Mouse (Mus musculus): ENCODE results near the gene Dgkg.

Dgkg gene

GRCm38 (mm10) chr16:22645256-22645655 is 11.8 kb downstream of the Dgkg start:
- DNase-seq (ENCODE audit: low spot score in 2 of 2), result no peak

DNA sequence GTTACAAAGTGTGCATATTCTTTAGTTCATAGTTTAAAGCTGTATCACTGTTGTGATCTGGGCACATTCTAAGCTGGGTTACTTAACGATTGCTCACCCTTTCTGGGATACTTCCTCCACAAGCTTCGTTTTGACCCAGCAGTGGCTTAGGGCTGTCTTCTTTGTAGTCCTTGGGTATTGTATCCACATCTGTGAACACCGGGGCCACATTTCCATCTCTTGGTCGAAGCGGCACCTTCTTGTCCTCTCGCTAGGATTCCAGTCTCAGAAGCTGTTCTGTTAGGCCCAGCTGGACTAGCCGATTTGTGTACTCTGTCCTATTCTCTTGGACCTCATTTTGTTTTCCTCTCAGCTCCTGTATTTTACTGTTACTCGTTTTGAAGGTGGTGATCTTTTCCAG is 13.6 kb downstream of the Dgkg start:
- DNase-seq (ENCODE audit: low spot score in 2 of 2), result no peak

DNA sequence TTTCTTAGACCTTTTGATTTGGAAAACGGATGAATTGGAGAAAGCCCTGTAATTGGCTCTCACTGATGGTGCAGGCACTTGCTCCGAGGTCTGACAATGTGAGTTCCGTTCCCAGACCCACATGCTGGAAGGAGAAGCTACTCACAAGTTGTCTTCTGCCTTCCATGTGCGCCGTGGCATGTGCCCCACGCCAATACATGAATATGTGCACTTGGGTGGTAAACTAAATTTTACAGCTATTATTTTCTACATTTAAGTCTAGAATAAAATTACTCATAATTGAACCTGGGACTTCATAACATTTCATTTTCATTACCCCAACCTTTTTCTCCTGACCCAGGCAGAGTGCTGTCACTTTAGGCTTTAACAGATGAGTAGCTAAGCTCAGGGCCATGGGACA is 14.1 kb downstream of the Dgkg start:
- DNase-seq (ENCODE audit: low spot score in 2 of 2), result no peak

GRCm38 (mm10) chr16:22642054-22642453 is 15.0 kb downstream of the Dgkg start:
- no peak for DNase-seq (ENCODE audit: low spot score in 2 of 2)

- no peak for DNase-seq (ENCODE audit: low spot score in 2 of 2)
Measured at GRCm38 (mm10) chr16:22641588-22641987, 15.4 kb downstream of the Dgkg start.

DNA sequence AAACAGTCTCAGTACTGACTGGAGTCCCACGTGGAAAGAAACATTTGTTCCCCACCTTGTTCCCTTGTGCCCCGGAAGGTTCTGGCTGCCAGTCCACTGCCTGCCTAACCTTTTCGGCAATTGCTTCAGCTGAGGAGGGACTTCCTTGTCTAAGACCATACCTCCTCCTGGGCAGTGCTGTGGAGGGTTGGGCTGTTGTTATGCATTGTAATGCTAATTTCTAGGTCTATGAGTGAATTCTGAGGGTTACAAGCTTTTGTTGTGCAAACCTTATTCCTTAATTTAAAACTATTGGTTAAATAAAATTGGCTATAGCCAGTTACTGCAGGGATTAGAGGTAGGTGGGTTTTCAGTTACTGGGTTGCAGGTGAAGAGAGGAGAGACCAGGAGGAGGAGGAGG is 19.7 kb downstream of the Dgkg start:
- DNase-seq (ENCODE audit: low spot score in 2 of 2), result no peak

GRCm38 (mm10) chr16:22635706-22636105 is 21.3 kb downstream of the Dgkg start:
- DNase-seq (ENCODE audit: low spot score in 2 of 2), result no peak

GRCm38 (mm10) chr16:22633063-22633462 is 24.0 kb downstream of the Dgkg start:
- DNase-seq (ENCODE audit: low spot score in 2 of 2), result no peak

- DNase-seq (ENCODE audit: low spot score in 2 of 2), result no peak
Measured at GRCm38 (mm10) chr16:22630351-22630750, 26.7 kb downstream of the Dgkg start.

- no peak for DNase-seq (ENCODE audit: low spot score in 2 of 2)
Measured at GRCm38 (mm10) chr16:22629900-22630299, 27.1 kb downstream of the Dgkg start.

- DNase-seq (ENCODE audit: low spot score in 2 of 2), result no peak
Measured at GRCm38 (mm10) chr16:22625987-22626386, 31.0 kb downstream of the Dgkg start.

GRCm38 (mm10) chr16:22625412-22625811 is 31.6 kb downstream of the Dgkg start:
- no peak for DNase-seq (ENCODE audit: low spot score in 2 of 2)

DNA sequence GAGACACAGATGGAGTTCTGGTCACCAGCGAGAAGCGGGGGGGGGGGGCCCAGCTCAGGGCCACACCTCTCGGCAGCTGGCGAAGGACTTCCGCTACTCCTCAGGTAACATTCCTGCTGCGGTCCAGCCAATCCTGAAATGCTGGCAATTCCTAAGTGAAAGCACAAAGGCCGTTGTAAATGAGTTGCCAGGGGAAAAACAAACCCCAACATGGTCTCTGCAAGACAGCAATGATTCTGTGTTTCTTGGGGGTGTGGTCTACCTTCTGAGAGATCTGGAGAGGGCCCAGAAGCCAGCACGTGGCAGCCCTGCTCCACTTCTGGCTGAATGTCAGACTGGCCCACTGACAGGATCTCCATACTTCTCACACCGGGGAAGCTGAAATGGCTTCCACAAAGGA is 34.7 kb downstream of the Dgkg start:
- no peak for DNase-seq (ENCODE audit: low spot score in 2 of 2)

- no peak for DNase-seq (ENCODE audit: low spot score in 2 of 2)
Measured at GRCm38 (mm10) chr16:22621299-22621920, 35.6 kb downstream of the Dgkg start.

- DNase-seq (ENCODE audit: low spot score in 2 of 2), result peak; percentile 22 to 23
Measured at GRCm38 (mm10) chr16:22618424-22619056, 38.5 kb downstream of the Dgkg start.

GRCm38 (mm10) chr16:22615805-22616204 is 41.2 kb downstream of the Dgkg start:
- no peak for DNase-seq (ENCODE audit: low spot score in 2 of 2)

GRCm38 (mm10) chr16:22613186-22614073 is 43.6 kb downstream of the Dgkg start:
- DNase-seq (ENCODE audit: low spot score in 2 of 2), result no peak

DNA sequence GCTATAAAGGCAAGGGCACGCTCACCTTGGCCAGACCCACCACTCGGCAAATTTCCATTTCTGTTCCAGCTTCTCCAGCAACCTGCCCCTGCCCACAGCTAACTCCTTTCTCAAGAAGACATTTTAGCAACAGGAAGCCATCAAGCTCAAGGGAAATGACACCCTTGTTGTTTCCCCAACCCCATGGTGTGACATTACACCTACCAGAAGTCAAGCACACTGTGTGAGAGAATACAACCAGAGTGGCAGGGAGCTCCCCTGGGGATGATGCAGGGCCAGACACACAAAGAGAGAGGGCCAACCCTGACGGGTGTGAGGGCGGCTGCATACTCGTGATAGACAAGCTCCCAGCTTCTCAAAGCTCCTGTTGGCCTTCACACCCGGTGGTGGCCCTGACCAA is 49.0 kb downstream of the Dgkg start:
- no peak for DNase-seq (ENCODE audit: low spot score in 2 of 2)

DNA sequence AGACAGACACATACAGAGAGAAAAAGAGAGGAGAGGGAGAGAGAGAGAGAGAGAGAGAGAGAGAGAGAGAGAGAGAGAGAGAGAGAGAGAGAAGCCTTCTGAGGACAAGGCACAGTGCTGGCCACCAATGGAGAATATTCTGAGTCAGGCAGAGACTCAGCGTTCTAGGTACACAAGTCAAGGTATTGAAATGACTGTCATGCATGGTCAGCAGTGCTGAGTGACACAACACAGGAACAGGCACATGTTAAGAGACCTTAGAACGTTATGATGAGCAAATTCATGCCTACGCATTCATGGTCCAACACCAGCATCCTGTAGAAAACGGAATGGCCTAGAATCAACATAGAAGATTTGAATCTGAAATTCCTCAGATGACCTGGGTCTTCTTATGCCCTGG is 50.0 kb downstream of the Dgkg start:
- no peak for DNase-seq (ENCODE audit: low spot score in 2 of 2)

DNA sequence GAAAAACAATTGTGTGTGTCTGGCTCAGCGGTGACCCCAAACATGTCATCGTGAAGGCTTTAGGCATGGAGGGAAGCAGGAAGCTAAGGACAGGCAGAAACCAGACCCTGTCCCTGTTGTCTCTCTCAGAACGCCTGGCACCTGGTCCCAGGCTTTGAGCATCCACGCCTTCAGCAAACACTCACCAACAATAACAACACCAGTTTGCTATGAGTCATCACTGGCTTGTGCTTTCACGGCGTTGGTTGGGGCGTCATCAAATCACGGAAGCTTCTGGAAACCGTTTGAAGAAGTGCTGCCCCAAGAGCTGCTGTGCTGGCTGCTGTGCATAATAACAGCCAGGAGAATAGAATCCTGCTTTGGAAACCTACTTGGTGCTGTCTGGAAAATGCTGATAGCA is 54.6 kb downstream of the Dgkg start:
- no peak for DNase-seq (ENCODE audit: low spot score in 2 of 2)

DNA sequence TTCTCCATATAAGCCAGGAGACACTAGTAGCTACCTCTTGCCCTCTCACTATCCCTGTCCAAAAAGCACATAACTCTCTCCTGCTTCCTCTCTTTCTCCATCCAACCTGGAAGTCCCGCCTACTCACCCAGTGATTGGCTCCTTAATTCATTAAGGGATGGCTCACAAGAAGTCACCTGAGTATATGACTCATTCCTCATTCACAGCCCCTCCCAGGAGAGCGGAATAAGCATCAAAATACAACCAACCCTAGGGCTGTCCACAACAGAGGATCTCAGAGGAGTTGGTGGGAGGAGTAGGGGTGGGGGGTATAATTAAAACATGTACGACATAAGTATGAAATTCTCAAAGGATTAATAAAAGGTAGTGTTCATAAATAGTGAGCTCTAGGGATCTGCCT is 55.3 kb downstream of the Dgkg start:
- no peak for DNase-seq (ENCODE audit: low spot score in 2 of 2)

DNA sequence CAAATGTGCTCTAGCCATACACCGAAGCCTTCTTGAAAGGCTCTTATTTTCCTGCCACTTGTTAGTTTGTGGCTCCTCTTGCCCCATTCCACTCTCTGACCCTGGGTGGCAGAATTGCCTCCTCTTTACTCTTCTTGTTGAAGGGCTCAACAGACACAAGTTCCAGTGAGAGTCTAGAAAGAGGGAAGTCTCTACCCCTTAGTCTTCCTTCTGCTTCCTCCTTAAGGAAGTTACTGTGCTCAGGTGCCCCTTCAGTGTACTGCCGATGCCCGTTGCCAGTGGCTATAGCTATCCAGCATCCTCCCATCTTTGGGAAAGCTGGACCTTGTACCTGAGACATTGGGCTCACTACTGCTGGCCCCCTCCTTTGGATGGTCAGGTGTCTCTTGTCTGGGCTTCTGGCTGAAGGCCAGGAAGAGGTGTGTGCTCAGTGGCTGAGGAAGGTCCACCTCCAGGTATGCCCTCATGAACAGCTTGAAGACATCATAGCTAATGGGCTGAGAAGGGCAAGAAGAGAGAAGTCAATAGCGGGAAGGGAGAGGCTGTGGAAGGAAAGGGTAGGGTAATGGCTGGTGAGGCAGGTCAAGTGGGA is 56.8 kb downstream of the Dgkg start:
- no peak for DNase-seq (ENCODE audit: low spot score in 2 of 2)

Data from right cerebral cortex, postnatal 36 days (tissue).